Comparison of ENCODE assay signal across 8 mouse cellular contexts in the genomic region with DNA sequence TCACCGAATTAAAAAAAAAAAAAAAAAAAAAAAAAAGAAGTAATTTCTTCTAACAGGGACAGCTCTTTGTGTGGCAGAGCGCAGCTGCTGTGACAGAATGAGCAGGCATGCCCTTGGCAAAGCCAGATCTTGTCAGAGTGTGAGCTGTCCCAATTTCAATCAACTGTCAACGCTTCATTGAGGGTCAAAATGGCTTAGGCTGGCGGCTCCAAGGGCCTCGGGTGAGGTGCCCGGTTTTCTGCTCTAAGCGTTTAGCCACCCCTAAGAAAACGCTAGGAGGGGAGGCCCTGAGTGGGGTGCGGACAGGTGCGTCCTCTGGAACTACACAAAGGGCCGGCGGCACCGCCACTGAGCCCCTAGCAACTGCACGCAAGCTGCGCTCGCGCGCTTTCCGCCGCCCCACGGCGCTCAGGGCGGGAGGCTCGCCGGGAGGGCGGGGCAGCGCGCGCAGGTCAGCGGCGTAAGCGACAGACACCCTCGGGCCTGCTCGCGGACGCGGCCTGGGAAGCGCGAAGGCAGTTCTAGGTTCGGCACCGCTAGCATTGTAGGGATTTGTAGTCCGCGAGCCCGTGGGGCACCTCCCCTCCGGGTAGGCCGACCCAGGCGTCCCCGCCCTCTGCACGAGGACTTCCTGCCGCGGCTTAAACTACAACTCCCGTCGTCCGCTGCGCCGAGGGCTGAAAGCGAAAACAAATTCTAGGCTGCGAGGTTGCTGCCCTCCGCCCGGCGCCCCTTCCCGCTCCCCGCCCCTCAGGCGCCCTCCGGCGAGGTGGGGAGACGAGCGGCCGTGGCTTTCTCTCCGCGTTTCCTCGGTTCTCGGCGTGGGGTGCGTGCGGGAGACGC. TPM values are rescaled to one million over a fixed set of nuclear protein-coding genes. Genes with fewer than 3 reads are reported as not detected.
A peak's percentile ranks its signal among the peaks of the same experiment; 100 is the strongest.
DNase-seq lines count a peak whose midpoint lies in the region; ATAC-seq and TF ChIP-seq lines count a peak whose summit lies in the region.

No protein-coding gene starts in this region.

- H3K4me2 ChIP-seq in forebrain, embryonic 15.5 days (replicated peaks): peak overlapping the region; percentile 56

- no peaks in the 10 kb centered on the region for H3K9me3 ChIP-seq in ES-E14 (ENCODE audit: control insufficient read depth, insufficient read depth, low read depth, low read length)
- H3K9me3 ChIP-seq in forebrain, embryonic 15.5 days: no peaks in the 10 kb centered on the region

- peaks cover under 1% of the 10 kb centered on the region; the same call in 1 of the 2 replicates for H3K36me3 ChIP-seq in ES-E14 (ENCODE audit: control insufficient read depth, insufficient read depth, low read length, poor library complexity, severe bottlenecking)
- no peaks in the 10 kb centered on the region; the same call in 1 of the 2 replicates for H3K36me3 ChIP-seq in forebrain, embryonic 15.5 days

- H3K4me3 ChIP-seq in ES-E14 (ENCODE audit: insufficient read depth in 1 of 2, low read depth in 1 of 2, low read length in 2 of 2, poor library complexity in 1 of 2, severe bottlenecking in 1 of 2): peak overlapping the region; percentile 81 to 87
- peak overlapping the region; percentile 84 for H3K4me3 ChIP-seq in forebrain, embryonic 15.5 days
- peak overlapping the region; percentile 89 for H3K4me3 ChIP-seq in lung, adult 2 months (replicated peaks; ENCODE audit: extremely low read depth, low read depth, low read length)

- peak overlapping the region; percentile 90 for H3K9ac ChIP-seq in ES-E14 (ENCODE audit: insufficient read depth, low read depth, low read length, poor library complexity, severe bottlenecking)
- peak overlapping the region; percentile 82 for H3K9ac ChIP-seq in forebrain, embryonic 15.5 days (replicated peaks)

- under 1% methylated on average over 77 of the region's 77 CpGs for WGBS in forebrain, embryonic 15.5 days
- under 1% methylated on average over 77 of the region's 77 CpGs for WGBS in lung, adult 2 months

- DNase-seq in ES-E14 (ENCODE audit: low read depth, low spot score): peak; percentile 95
- peak; percentile 99 for DNase-seq in cerebellum, adult 11-12 months
- DNase-seq in heart, postnatal 25 days (ENCODE audit: low spot score): peak; percentile 99
- peak; percentile 98 to 99 for DNase-seq in layer of hippocampus, adult 18-20 months (ENCODE audit: low spot score in 2 of 2)
- peak; percentile 98 for DNase-seq in lung, adult 2 months
- DNase-seq in thymus, adult 18-20 months: peak; percentile 99

- H3K27ac ChIP-seq in ES-E14 (ENCODE audit: insufficient read depth, low read depth, low read length, poor library complexity, severe bottlenecking): peak overlapping the region; percentile 78
- H3K27ac ChIP-seq in forebrain, embryonic 15.5 days (replicated peaks): peak overlapping the region; percentile 99

- no peak for TF ChIP-seq CTCF in lung, adult 2 months (IDR thresholded peaks at IDR 0.05; ENCODE audit: insufficient read depth, low read length)

- H3K4me1 ChIP-seq in ES-E14 (ENCODE audit: control insufficient read depth in 2 of 2, insufficient read depth in 2 of 2, low read length in 2 of 2, poor library complexity in 1 of 2): peaks cover 5 to 6% of the 10 kb centered on the region in 2 experiments
- peaks cover 35% of the 10 kb centered on the region for H3K4me1 ChIP-seq in forebrain, embryonic 15.5 days
- peaks cover 10% of the 10 kb centered on the region for H3K4me1 ChIP-seq in lung, adult 2 months (ENCODE audit: control insufficient read depth, insufficient read depth, low read length)

- ATAC-seq in forebrain, embryonic 15.5 days (replicated peaks): peak; percentile 100
- ATAC-seq in neutrophil, adult 5-6 weeks (ENCODE audit: extremely low read depth, insufficient number of reproducible peaks, low FRiP score, poor library complexity, severe bottlenecking): peak; percentile 99

- no peaks in the 10 kb centered on the region for H3K27me3 ChIP-seq in forebrain, embryonic 15.5 days

- in situ Hi-C loops in ES-E14 (cut with MboI; ENCODE audit: low sequenced_read_pairs in 2 of 2, unreplicated experiment in 2 of 2): no loop called here

- intact Hi-C loops in heart, postnatal 25 days (cut with DNase I): loop anchor here (5.0 kb wide), 1 partner anchor 52 kb away; no protein-coding TSS in a partner anchor

- TF ChIP-seq POLR2A in lung, adult 2 months (IDR thresholded peaks at IDR 0.05; ENCODE audit: borderline replicate concordance, extremely low read depth, low read depth, low read length): peak; percentile 82

TF ChIP-seq in ES-E14, 5 proteins besides CTCF, POLR2A, EP300 and RAD21:
- peak; percentile 98 for TF ChIP-seq HCFC1 (IDR thresholded peaks at IDR 0.05; ENCODE audit: borderline replicate concordance, insufficient read depth, low read length)
- no peak for TF ChIP-seq ZC3H11A (IDR thresholded peaks at IDR 0.05; ENCODE audit: borderline replicate concordance, low read depth, low read length)
- no peak for TF ChIP-seq CHD2 (IDR thresholded peaks at IDR 0.05; ENCODE audit: low read depth, low read length)
- peak; percentile 89 for TF ChIP-seq ZNF384 (IDR thresholded peaks at IDR 0.05; ENCODE audit: low read depth, low read length)

RNA-seq across cellular contexts. Expression of gene Otud4, which starts 0.5 kb away (rescaled TPM):
- 58.9 and 74.2 TPM in 2 replicates for total RNA-seq in ES-E14 (2012; rRNA removed)
- 13.7 and 13.9 TPM in 2 replicates for polyA plus RNA-seq in forebrain, embryonic 15.5 days (2015; fragmentation: Nextera tagmentation; extraction: Ambion mirVana)
- total RNA-seq in heart, postnatal 25 days (2021): 10 to 100 TPM; 39.7 to 52.2 TPM
- total RNA-seq in layer of hippocampus, adult 18-20 months (2021): 10 to 100 TPM; 38.6 to 43.4 TPM
- polyA plus RNA-seq in lung, adult 2 months (2012; rRNA removed): 23.1 and 28.0 TPM in 2 replicates
- total RNA-seq in neutrophil, adult 5-6 weeks (2017): 63.7 and 72.7 TPM in 2 replicates

Comparison
In these comparisons a context has a peak if more than half of its experiments do, and no peak if none do; other contexts are left out.
1. Peak in every context shown above with its lines: DNase-seq, ATAC-seq, H3K4me3 ChIP-seq and H3K27ac ChIP-seq.